Mouse (Mus musculus): ENCODE results near the gene Zfyve27. TPM values are rescaled to one million over a fixed set of nuclear protein-coding genes. Genes with fewer than 3 reads are reported as not detected.

The Zfyve27 gene
- total RNA-seq, 1 experiment from 2014 or later: 104 TPM

DNA sequence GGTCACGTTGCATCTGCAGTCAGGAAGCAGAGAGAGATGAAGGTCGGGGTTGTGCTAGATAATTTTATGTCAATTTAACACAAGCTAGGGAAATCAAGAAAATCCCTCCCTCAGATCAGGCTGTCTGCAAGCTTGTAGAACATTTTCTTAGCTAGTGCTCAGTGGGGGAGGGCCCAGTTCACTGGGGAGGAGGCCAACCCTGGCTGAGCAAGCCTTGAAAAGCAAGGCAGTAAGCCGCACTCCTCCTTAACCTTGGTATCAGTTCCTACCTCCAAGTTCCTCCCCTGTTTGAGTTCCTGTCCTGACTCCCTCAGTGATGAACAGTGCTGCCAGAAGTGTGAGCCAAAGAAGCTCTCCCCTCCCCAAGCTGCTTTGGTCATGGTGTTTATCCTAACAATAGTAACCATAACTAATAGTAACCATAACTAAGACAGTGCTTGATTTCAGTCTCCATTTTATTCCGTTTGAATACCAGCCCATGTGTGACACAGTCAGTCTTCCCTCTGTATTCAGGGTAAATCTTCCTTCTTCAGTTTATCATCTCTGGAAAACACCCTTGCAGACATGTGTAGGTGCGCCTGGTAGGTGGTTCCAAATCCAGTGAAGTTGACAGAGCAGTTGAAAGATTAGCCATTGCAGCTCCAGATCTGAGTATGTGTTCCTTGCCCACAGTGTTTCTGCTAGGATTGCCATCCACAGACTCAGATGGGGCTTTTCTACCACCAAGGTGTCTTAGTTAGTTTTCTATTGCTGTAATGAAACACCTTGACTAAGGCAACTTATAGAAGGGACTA is 23.8 kb upstream of the Zfyve27 start:
- ATAC-seq (ENCODE audit: extremely low read depth, insufficient number of reproducible peaks, low FRiP score, poor library complexity, severe bottlenecking): no peak

DNA sequence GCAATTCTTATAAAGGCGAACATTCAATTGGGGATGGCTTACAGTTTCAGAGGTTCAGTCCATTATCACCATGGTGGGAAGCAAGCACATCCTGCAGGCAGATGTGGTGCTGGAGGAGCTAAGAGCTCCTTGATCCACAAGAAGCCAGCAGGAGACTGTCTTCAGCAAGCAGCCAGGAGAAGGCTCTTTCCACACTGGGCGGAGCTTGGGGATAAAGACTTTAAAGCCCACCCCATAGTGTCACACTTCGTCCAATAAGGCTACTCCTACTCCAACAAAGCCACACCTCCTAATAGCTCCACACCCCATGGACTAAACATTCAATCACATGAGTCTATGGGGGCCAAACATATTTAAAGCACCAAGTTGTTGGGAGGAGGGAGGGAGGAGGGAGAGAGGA is 21.8 kb upstream of the Zfyve27 start:
- no peak for ATAC-seq (ENCODE audit: extremely low read depth, insufficient number of reproducible peaks, low FRiP score, poor library complexity, severe bottlenecking)

- no peak for ATAC-seq (ENCODE audit: extremely low read depth, insufficient number of reproducible peaks, low FRiP score, poor library complexity, severe bottlenecking)
Measured at GRCm38 (mm10) chr19:42142757-42143156, 21.0 kb upstream of the Zfyve27 start.

DNA sequence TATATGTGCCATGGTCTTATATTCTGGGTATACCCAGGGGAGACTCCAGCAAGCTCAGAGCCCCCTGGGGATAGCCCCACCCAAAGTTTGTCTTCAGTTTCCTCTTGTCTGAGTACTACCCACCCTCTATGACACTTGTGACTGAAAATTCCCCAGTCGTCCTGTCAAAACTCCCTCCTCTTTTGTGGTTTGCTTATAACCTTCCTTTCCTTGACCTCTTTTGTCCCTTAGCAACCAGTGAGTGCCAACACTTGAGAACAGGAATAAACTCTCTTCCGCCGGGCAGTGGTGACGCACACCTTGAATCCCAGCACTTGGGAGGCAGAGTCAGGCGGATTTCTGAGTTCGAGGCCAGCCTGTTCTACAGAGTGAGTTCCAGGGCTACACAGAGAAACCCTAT is 19.7 kb upstream of the Zfyve27 start:
- no peak for ATAC-seq (ENCODE audit: extremely low read depth, insufficient number of reproducible peaks, low FRiP score, poor library complexity, severe bottlenecking)

GRCm38 (mm10) chr19:42144541-42145167 is 19.1 kb upstream of the Zfyve27 start:
- ATAC-seq (ENCODE audit: extremely low read depth, insufficient number of reproducible peaks, low FRiP score, poor library complexity, severe bottlenecking): peak; percentile 27; the same call in 1 of the 2 replicates

DNA sequence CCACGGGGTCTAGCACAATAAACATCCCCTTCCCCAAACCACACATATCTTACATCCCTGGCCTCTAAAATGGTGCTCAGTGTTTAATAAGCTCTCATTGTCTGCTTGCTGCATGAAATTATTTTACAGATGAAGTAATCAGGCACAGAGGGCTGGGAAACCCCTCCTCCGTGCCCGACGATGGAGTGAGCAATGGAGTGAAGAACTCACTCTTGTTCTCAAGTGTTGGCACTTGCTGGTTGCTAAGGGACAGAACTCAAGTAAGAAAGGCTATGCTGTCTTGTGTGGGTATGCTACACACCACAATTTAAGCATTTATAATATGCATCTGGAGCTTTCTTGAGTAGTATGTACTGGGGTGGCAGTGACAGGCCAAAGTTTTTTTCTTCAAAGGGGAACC is 18.5 kb upstream of the Zfyve27 start:
- ATAC-seq (ENCODE audit: extremely low read depth, insufficient number of reproducible peaks, low FRiP score, poor library complexity, severe bottlenecking): no peak

- no peak for ATAC-seq (ENCODE audit: extremely low read depth, insufficient number of reproducible peaks, low FRiP score, poor library complexity, severe bottlenecking)
Measured at GRCm38 (mm10) chr19:42145731-42146130, 18.0 kb upstream of the Zfyve27 start.

GRCm38 (mm10) chr19:42146276-42147010 is 17.3 kb upstream of the Zfyve27 start:
- ATAC-seq (ENCODE audit: extremely low read depth, insufficient number of reproducible peaks, low FRiP score, poor library complexity, severe bottlenecking): no peak

GRCm38 (mm10) chr19:42147170-42147768 is 16.5 kb upstream of the Zfyve27 start, which contains the start of gene Marveld1:
Marveld1 (plus strand) TSS chr19:42147400.
- ATAC-seq (ENCODE audit: extremely low read depth, insufficient number of reproducible peaks, low FRiP score, poor library complexity, severe bottlenecking): no peak

GRCm38 (mm10) chr19:42147769-42148568 is 15.8 kb upstream of the Zfyve27 start:
- peak; percentile 15; the same call in 1 of the 2 replicates for ATAC-seq (ENCODE audit: extremely low read depth, insufficient number of reproducible peaks, low FRiP score, poor library complexity, severe bottlenecking)

DNA sequence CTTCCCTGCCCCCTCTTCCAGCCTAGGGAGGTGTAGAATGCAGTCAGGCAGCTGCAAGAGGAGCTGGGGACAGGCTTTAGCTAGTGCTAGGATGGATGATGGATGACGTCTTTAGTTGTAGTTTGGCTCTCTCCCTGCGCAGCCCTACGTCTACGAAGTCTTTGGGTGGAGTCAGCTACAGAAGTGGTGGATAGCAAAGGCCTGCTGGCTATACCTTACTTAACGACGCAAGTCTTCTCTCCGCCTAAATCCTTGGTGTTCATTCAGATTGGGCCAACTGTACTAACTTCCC is 15.2 kb upstream of the Zfyve27 start:
- no peak for ATAC-seq (ENCODE audit: extremely low read depth, insufficient number of reproducible peaks, low FRiP score, poor library complexity, severe bottlenecking)

DNA sequence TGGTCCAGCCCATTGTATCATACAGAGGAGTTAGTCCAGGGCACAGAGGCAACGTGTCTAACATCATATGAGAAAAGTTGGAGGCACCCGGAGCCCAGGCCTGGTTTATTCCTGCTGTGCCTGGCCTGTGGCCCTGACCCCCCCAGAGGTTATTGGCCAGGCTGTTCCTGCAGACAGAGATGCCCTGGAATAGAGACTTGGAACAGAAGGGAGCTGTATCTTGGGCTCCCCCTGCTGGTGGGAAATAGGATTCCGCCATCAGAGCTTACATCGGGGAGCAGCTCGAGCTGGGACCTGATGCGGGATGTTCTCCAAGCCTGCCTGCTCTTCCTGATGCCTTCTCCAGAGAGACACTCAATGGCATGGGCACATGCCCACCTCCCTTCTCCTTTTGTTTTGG is 11.8 kb upstream of the Zfyve27 start:
- peak; percentile 61 for ATAC-seq (ENCODE audit: extremely low read depth, insufficient number of reproducible peaks, low FRiP score, poor library complexity, severe bottlenecking)

- ATAC-seq (ENCODE audit: extremely low read depth, insufficient number of reproducible peaks, low FRiP score, poor library complexity, severe bottlenecking): no peak
Measured at GRCm38 (mm10) chr19:42157493-42158237, 6.1 kb upstream of the Zfyve27 start.

DNA sequence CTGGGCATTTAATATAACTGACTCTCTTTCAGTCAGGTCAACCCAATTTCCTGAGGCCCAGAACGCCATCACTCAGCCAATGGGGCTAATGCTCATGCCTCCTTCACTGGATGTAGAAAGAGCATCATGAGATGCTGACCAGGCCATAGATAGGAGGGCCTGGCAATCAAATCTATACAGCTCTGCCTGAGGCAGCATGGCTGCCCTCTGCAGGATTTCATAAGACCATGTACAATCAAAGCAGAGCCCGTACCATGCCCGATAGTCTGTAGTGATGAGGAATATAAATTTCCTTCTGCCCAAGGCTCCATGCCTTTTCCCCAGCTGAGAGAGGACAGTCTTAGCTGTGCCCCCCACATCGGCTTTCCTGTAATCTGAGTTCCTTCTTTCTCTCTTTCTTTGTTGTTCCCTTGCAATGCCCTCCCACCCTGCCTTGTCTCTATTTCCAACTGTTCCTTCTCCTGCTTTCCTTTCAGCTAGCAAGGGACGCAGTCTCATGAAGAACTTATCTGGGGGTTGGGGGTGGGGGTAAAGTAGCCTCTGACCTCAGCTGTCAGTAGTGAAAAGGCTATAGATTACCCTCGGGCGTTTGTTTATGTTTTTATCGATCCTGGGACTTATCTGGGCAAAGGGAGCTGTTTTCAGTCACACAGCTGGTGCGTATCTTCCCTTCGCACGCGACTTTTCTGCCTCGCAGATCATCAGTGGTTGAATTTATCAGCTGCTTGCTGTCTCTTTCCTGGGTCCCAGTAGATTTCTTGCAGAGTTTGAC is 5.3 kb upstream of the Zfyve27 start:
- no peak for ATAC-seq (ENCODE audit: extremely low read depth, insufficient number of reproducible peaks, low FRiP score, poor library complexity, severe bottlenecking)

- no peak for ATAC-seq (ENCODE audit: extremely low read depth, insufficient number of reproducible peaks, low FRiP score, poor library complexity, severe bottlenecking)
Measured at GRCm38 (mm10) chr19:42164188-42164587, 437 bp downstream of the Zfyve27 start.

DNA sequence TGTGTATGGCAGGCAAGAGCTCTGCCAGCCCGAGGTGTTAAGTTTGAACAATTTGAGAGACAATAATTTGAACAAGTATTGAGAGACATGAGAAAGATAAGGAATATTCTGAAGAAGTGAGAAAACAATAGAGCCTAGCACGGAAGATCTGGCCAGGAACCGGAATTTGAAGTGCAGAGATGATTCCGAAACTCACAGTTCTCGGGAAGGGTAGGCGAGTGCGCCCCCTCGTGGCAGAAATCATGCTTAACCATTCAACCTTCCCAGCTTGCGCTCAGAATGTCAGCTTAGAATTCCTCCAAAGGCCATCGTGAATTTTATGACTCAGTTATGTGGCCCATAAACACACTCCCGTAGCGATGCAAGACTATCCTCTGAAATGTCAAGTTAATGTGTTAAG is 2.4 kb downstream of the Zfyve27 start:
- peak; percentile 59; the same call in 1 of the 2 replicates for ATAC-seq (ENCODE audit: extremely low read depth, insufficient number of reproducible peaks, low FRiP score, poor library complexity, severe bottlenecking)

GRCm38 (mm10) chr19:42166766-42167165 is 3.0 kb downstream of the Zfyve27 start:
- no peak for ATAC-seq (ENCODE audit: extremely low read depth, insufficient number of reproducible peaks, low FRiP score, poor library complexity, severe bottlenecking)
